Mouse (Mus musculus) right cerebral cortex, postnatal 10 days (tissue): ENCODE results near the gene Fam172a.
"Not testable (repeated sequence)": the region's sequence is repeated elsewhere in the genome, so short reads cannot be mapped to it uniquely, and the experiment has no call there.

ENCODE experiments used
- DNase-seq, 2 experiments: peaks; one replicate each; pipeline ENCODE4 v3.0.0; 2021; ENCODE audit warnings: low spot score in 2 of 2

Fam172a gene

DNA sequence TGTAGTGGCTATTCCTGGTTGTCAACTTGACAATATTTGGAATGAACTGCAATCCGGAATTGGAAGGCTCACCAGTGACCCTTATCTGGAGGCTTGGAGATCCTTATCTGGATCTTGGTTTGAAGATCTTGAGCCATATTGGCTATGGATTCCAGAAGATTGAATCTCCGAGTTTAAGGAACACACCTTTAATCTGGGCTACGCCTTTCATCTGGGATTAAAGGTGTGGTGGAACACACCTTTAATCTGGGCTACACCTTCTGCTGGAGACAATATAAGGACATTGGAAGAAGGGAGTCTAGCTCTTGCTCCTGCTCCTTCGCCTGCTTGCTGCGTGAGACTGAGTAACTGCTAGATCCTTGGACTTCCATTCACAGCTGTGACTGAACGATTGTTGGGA is at the start of gene Fam172a:
TSS of gene Fam172a (plus strand) at position 301 of the 400 bp plus-strand sequence.
- not testable (repeated sequence) for DNase-seq

DNA sequence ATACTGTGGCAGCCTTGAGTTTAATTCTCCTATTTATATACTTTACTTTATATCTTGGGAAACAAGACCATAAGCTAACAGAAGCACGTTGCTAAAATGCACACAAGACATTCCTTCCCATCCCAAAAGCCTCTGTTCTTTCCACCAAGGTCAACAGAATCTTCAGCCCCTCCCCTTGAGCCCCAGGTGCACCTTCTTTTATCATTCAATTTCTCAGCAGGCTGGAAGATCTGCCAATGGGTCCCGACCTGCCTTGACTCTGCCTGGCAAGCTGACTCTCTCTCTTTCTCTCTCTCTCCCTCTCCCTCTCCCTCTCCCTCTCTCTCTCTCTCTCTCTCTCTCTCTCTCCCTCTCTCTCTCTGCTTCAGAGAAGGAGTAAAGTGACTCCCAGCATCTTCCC is 13.2 kb upstream of the Fam172a start:
- no peak for DNase-seq

DNA sequence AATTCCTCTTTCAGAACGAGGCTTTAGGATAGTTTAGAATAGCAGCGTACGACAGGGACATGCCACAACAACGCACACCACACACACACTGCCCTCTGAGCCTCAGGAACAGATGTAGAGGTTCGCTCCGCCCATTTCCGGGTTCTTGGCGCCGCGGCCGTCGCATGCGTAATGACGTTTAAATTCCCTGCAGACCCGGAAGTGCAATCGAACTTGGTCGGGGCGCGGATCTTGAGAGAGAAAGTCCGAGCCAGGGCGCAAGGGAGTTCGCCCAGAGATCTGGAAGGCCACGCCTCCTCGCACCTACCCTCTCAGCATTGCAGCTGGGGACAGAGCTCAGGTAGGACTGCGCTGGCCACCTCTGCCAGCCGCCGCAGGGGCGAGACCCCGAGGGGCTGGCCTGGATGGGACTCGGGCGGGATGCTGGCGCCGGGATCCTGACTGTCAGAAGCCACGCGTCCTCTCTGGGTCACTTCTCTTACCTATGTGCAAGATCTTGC is 6.7 kb downstream of the Fam172a start:
- DNase-seq: peak; percentile 95

DNA sequence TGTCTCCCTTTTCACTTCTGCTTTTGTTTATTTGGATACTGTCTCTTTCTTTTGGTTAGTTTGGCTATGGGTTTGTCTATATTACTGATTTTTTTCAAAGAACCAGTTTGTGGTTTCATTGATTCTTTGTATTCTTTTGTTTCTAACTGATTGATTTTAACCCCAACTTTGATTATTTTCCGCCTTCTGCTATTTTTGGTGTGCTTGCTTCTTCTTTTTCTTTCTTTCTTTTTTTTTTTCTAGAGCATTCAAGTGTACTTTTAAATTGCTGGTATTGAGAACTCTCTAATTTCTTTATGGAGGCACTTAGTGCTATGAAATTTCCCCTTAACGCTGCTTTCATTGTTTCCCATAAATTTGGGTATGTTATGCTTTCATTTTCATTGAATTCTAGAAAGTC is 15.7 kb downstream of the Fam172a start:
- no peak for DNase-seq

DNA sequence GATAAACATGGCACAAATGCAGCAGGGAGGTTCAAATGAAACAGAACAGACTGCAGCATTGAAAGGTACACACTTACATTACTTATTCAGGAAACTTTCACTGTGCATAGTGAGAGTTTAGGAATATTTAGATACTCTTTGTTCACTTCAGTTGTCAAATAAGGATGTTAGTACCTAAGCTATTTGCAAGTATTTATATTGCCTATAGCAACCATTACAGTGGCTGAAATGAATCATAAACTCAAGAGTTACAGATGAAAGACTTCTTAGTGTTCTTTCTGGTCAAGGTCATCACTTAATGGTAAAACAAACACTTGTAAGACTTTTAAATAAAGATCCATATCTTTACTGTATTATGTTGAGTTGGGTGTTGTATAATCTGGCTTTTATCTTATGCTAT is 41.0 kb downstream of the Fam172a start:
- no peak for DNase-seq

DNA sequence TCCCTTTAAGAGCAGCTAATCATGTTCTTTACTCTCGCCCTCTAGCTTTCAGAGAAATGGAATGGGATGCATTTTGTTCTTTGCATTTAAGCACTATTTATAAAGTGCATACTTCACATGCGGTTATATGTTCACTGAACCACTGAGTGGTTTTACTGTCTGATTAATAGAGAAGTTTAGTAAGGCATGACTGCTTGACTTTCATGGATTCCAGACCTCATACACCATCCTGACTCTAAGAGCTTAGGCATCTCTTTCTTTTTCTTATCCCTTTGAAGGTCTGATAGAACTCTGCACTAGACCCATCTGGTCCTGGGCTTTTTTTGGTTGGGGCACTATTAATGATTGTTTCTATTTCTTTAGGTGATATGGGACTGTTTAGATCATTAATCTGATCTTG is 75.8 kb downstream of the Fam172a start:
- no peak for DNase-seq

DNA sequence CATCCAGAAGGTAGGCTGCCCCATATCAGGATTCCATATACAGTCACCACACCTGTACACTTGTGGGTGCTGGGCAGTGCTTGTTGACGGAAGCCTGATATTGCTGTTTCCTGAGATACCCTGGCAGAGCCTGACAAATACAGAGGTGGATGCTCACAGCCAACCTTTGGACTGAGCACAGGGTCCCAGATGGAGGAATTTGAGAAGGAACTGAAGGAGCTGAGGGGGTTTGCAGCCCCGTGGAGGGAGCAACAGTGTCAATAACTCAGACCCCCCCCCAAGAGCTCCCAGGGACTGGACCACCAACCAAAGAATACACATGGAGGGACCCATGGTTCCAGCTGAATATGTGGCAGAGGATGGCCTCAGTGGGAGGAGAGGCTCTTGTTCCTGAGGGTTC is 105.5 kb downstream of the Fam172a start:
- not testable (repeated sequence) for DNase-seq

DNA sequence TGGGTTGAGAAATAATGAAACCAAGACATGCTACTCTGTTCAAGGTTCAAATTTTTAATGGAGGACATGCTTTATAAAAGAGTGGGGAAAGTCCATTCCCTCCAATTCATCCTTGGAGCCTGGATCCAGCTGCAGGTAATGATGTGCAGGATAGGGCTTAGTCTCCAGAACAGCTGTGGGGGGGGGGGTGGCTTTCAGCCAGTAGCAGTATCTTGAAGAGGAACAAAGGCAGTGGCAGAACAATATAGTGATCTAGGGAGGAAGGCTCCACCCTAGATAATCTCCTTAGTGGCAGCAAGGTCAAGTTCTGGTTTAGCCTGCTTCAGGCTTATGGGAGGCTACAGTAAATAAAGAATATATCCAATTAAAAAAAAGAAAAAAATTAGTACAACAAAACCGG is 108.6 kb downstream of the Fam172a start:
- DNase-seq: no peak

DNA sequence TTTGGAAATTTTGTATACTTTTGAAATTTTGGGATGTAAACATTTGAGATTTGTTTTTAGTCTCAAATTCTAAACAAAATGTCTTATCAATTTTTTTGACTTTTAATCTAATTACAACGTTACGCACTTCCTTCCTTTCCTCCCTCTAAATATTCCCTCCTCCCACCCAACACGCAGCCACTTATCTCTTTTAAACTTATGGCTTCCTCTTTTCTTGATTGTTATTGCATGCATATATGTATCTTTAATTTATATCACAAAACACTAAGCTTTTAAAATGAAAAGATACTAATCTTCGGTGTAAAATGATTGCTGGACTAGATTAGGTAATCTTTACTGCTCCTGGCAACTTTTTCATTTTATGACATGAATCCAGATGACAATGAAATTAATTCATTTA is 124.3 kb downstream of the Fam172a start:
- DNase-seq: no peak

DNA sequence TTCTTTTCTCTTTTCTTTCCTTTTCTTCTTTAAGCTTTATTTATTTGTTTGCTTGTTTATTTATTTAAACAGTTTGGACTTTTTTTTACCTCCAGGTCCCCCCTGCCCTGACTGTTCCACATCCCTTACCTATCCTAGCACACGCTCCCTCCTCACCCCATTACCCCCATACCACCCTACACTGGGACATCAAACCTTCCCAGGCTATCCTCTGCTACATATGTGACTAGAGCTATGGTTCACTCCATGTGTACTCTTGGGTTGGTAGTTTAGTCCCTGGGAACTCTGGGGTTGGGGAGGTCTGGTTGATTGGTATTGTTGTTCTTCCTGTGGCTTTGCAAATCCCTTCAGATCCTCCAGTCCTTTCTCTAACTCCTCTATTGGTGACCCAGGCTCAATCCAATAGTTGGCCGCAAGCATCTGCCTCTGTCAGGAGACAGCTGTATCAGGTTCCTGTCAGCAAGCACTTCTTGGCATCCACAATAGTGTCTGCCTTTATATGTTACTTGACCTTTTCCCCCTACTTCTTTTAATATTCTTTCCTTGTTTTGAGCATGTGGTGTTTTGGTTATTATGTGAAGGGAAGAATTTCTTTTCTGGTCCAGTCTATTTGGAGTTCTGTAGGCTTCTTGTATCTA is 141.3 kb downstream of the Fam172a start:
- no peak for DNase-seq

DNA sequence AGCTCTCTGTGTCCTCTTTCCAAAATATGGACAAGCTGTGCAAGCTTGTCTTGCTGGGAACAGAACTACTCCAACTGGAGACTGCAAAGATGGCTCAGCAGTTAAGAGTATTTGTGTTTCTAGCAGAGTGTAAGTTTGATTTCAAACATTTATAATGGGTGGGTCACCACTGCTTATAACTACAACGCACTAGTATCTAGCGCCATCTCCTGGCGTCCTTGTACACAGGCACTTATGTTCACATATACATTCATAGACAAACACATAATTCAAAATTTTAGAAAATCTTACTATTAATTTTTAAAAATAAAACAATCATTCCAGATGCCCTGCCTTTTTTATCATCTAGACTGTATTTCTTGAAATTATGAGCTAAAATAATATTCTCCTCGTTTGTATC is 147.0 kb downstream of the Fam172a start:
- no peak for DNase-seq

DNA sequence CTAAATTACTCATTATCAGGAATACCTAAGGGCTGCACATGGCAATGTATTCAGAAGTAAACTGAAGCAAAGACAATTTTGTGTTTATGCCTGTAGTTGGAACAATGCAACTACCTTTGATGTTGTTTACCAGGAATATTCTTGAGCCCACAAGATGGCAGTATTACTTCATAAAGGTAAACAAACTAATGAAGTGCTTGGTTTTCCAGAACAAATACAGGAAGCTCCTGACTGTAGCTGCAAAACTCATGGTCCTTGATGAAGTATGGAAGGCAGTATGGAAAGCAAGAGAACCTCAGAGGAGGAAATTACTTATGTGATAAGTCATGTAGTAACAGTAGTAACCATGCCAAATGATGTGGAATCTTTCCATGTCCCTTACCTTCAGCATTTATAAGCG is 163.0 kb downstream of the Fam172a start:
- DNase-seq: no peak

DNA sequence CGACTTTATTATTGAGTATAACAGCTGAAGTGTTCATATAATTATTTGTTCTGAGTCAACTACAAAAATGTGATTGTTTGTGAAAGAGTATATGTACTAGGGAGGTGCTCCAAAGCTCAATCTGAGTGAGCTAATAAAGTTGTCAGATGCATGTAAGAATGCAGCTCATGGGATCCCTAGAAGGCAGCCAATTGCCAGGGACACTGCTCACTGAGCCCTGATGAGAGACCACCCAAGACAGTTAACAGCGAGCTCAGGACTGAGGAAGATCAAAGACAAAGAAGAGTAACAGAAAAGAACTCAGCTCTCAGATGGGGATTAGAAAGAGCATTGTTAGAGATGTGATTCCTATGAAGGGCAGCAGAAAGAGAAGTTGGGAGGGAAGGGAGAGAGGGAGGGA is 166.5 kb downstream of the Fam172a start:
- no peak for DNase-seq

DNA sequence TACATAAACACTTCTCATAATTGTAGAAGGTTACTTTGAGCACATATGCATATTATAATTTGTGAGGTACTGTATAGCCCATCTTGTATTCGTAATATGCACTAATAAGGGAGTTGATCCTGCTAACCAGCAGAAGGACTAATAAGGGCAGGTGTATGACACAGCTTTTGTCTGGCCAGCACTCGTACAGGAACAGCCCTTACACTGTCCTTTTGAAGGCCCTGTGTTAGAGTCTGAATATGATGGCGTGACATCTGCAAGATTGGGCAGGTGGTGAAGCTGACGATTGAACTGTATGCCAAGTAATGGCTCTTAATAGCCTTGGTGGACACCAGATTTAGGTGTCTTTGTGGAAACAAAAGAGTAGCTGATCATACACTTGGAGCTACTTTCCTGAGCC is 176.3 kb downstream of the Fam172a start:
- no peak for DNase-seq

DNA sequence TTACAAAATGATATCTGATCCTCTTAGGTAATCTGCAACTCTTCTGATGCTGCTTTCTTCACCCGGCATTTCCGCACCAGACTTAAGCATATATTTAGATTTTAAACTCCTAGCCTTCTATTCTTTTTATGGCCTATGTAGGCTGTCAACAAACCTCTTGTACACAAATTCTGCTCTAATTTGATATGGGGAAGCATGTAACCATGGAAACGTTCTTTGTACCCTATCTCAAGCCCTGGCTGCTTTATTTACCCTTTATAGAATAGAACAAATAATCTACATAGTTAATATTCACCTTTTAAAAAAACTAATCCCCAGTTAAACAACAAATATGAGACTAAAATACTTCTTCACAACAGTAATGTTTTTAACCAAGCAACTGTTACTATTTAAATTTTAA is 176.7 kb downstream of the Fam172a start:
- no peak for DNase-seq

DNA sequence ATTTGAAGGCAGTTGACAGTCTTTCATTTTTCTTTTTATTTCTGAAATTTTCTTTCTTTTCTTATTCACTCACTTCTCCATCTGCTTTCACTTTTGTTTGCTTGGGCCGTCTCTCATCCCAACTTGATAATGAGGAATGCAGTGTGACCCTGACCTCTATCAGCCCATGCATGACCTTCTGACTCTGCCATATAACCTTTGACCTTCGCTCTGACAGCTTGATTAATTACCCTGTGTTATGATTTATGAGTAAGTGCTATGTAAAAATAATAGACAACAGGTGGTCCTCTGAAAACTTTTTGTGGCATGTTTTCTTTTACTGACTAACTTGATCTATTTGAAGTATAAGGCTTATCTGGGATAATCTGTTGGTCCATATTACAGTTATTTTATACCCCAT is 195.8 kb downstream of the Fam172a start:
- DNase-seq: no peak

DNA sequence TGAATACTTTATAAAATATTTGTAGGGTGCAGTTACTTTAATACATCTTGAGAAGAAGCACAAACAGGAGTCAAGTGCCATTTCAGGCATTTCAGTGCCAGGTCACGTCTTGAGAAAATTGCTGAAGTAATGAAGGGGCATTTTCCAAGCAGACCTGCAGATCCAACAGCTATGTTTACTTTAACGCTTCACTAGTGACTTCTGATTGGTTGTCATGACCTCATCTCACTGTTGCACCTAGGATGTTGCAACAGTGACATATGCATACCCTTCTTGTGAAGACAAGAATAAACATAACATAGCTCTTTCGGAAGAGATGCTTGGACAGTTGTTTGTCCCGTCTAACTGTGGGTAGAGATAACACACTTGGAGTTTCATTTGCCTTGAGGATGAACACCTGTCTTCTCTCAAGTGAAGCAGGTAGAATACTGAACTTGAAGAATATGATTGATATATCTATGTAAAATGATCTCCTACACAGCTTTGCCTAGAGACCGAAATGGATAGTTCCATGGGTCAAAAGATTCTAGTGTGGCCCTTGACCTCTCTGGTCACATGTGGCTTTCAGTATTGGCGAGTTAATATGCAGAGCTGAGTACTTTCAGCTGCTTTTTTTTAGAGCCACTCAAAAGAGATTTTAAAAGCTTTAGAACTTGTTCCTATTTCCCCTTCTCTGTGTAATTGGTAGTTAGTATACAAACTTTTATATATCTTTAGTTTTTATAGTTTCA is 196.4 kb downstream of the Fam172a start:
- DNase-seq: no peak

DNA sequence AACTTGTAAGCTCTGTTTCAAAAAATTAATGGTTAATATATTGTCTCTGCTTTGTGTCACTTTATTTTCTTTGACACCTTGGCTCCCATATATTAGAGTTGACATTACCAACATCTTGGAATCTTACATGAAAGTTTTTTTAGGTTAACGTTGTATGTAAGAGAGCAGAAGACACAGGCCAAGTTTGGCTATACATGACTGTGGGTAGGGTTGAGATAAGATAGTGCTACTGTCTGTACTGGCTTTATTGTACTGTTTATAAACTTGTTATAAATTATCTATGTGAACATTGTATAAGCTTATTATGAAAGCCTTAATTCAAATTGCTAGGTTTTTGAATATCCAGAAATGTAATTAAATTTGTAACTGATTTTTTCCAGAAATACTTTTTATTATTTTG is 197.9 kb downstream of the Fam172a start:
- DNase-seq: no peak

DNA sequence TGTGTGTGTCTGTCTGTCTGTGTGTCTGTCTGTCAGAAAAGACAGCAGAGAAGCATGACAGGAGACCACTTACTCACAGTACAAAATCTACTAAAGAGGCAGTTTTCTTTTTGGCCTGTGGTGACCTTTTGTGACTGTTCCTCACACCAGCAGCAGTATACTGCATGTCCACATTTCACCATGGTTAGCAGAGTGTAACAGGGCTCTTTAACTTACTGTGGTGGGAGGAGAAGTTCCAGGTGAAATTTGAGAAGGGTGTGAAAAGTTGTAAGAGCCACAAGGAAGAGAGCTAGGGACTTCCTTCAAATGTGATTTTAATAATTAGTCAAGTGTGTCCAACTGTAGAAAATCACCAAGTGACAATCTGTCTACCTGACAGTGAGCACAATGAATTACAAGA is 199.0 kb downstream of the Fam172a start:
- no peak for DNase-seq

DNA sequence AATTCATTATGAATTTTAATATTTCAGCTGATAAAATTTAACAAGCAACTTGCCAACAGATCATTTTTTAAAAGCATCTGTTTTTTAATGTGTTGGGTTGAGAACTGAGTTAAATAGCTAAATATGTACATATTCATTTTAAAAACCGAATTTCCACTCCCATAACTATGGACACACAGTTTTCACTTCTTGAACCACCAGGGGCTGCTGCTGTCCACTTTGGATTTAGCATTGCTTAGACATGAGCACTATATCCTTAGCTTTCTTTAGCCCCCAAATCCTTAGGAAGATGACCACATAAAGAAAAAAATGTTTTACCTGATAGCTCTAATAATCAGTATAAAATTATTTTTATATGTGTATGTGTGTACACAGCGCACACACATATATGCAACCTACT is 207.4 kb downstream of the Fam172a start:
- no peak for DNase-seq

DNA sequence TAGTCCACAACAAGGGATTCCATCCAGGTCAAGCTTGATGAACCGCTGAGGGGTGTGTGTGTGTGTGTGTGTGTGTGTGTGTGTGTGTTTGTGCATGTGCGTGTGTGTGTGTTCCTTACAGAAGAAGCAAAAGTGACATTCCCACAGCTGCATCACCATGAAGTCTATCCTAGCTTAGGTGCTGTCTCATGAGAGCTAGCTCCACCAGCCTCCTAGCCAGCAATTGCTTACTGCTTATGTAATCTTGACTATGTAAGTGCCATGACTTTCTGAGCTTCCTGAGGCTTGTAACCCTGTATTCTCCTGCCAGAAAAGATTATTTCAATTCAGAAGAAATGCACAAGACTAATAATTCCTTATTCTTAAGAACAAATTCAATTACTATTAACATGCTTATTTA is 221.0 kb downstream of the Fam172a start:
- no peak for DNase-seq

DNA sequence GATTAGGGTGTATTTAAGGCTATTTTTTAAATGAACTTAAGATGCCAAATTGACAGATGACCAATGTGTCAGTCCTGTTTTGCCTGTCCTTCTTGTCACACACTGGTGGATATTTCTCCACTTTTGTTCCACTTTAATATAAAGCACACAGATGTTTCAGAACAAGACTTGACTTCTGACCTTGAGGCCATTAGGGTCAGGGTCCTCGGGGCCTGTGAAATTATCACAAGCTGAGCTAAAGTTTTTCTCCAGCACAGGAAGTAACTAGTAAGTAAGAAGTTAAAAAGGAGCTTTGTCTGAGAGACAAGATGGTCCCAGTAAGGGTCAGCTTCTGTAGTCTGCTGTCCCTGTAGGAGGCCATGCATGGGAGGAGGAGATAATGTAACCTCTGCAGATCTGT is 255.8 kb downstream of the Fam172a start:
- no peak for DNase-seq

DNA sequence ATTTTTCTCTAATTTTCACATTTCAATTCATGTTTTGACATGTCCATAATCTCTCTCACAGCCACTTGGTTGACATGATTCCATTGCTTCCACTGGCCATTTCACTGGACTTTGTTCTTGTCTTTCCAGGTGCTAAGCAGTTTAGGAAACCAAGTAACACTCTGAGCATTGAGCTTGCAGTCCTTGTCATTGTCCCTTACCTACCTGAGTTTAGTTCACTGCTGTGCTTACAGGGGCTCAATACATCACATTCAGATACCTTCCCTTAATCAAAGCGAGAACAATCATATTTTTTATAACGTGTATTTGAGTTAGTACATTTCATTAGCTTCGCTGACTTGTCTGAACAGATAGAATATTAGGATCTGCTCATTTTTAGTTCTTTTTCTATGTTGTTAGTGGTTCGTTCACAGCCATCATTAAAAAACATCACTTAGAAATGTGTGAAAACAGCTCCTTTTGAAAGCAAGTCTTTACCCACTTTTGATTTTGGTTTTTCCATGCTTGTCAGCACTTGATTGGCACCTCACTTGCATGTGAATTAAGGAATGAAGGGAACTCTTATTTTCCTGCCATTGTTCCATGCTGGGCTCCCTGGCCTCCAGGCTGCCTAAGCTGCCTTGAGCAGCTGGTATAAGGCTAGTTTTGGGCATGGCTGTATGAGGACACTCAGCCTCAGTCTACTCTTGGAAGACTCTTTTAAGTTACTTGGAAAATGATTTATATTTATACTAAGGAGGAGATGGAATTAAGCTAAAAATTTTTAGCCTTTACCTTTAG is 257.9 kb downstream of the Fam172a start:
- DNase-seq: no peak
